Mouse (Mus musculus) stomach, embryonic 15.5 days (tissue): Measurements from ENCODE around the gene Kcne4. TPM values are rescaled to one million over a fixed set of nuclear protein-coding genes. Genes with fewer than 3 reads are reported as not detected.
A peak's percentile ranks its signal among the peaks of the same experiment; 100 is the strongest.
"Not testable (repeated sequence)": the region's sequence is repeated elsewhere in the genome, so short reads cannot be mapped to it uniquely, and the experiment has no call there.

Source experiments
- ATAC-seq: fragments of 200-750 bp; cut with Nextera tagmentation; 2 replicates; pipeline ENCODE4 v1.8.0; 2017; ENCODE audit warnings: low read depth, moderate number of reproducible peaks, moderate TSS enrichment; ENCODE audit not compliant: insufficient read depth, low FRiP score
- H3K27ac ChIP-seq: fragments of 300-500 bp; sonication (generic); 2 replicates; pipeline ENCODE4 v1.5.1; 2015; ENCODE audit warnings: mild to moderate bottlenecking, inconsistent platforms
- H3K27me3 ChIP-seq: fragments of 300-500 bp; sonication (generic); replicated peaks from 2 replicates; pipeline ENCODE4 v1.6.1; 2015; ENCODE audit warnings: inconsistent platforms
- H3K36me3 ChIP-seq: fragments of 300-500 bp; sonication (generic); 2 replicates; pipeline ENCODE4 v1.6.1; 2015; ENCODE audit warnings: inconsistent platforms
- H3K4me1 ChIP-seq: fragments of 300-500 bp; sonication (generic); 2 replicates; pipeline ENCODE4 v1.6.1; 2015; ENCODE audit warnings: inconsistent platforms
- H3K4me2 ChIP-seq: fragments of 300-500 bp; sonication (generic); 2 replicates; pipeline ENCODE4 v1.6.1; 2015; ENCODE audit warnings: mild to moderate bottlenecking, inconsistent platforms
- H3K4me3 ChIP-seq: fragments of 300-500 bp; sonication (generic); replicated peaks from 2 replicates; pipeline ENCODE4 v1.5.1; 2015; ENCODE audit warnings: inconsistent platforms
- H3K9ac ChIP-seq: fragments of 300-500 bp; sonication (generic); 2 replicates; pipeline ENCODE4 v1.6.1; 2015; ENCODE audit warnings: inconsistent platforms
- H3K9me3 ChIP-seq: fragments of 300-500 bp; sonication (generic); 2 replicates; pipeline ENCODE4 v1.6.1; 2016; ENCODE audit warnings: inconsistent platforms
- WGBS: fragments of 180-500 bp; shearing (Covaris S2); methylation state at CpG from one replicate; pipeline ENCODE4 v1.1.7; 2015; 5-methylcytosine and 5-hydroxymethylcytosine counted together
- polyA plus RNA-seq: library from polyadenylated mRNA; unstranded; fragments of >200 nt; fragmentation: Nextera tagmentation; extraction: Ambion mirVana; gene quantifications from 2 replicates; pipeline ENCODE4 v1.2.1, GENCODE M21; 2015

Gene Kcne4
- polyA plus RNA-seq = 8.0 and 8.1 TPM in 2 replicates

DNA sequence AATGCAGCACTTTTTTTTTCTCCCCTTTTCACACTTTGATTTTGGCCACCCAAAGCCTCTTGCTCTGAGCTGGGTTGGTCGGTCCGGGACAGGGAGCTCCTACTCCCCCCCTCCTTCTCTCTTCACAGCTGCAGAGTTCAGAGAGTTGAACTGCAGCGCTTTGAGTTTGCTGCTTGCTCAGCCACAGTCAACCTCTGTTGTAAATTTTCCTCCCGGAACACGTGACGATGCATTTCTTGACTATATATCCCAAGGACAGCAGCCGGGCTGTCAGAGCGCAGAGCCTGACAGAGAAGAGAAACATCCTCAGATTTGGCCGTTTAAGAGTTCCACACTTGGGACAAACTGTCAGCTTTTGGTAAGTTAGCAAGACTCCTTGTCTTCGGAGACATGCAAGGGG is at the start of gene Kcne4:
Kcne4 (plus strand) TSS at position 120 of the 400 bp plus-strand sequence.
- Histone ChIP-seq H3K27ac (peak within 1 kb of the TSS; percentile 44; the same call in 1 of the 2 replicates), H3K9ac (no peak within 1 kb of the TSS), H3K36me3 (no peaks in the 10 kb centered on the region), H3K27me3 (no peaks in the 10 kb centered on the region), H3K9me3 (no peaks in the 10 kb centered on the region), H3K4me2 (peak within 1 kb of the TSS; percentile 36), H3K4me1 (peaks cover 19% of the 10 kb centered on the region), H3K4me3 (peak within 1 kb of the TSS; percentile 17; the same call in 1 of the 2 replicates)
- WGBS = 38% methylated on average over 10 of the region's 10 CpGs
- peak; percentile 70; the same call in 1 of the 2 replicates for ATAC-seq

- H3K36me3 ChIP-seq = no peaks in the 10 kb centered on the region
- no peak overlapping the region for H3K4me2 ChIP-seq
- 36% methylated on average over 5 of the region's 5 CpGs for WGBS
- H3K9me3 ChIP-seq = no peaks in the 10 kb centered on the region
- no peak overlapping the region for H3K27ac ChIP-seq
- H3K27me3 ChIP-seq = no peaks in the 10 kb centered on the region
- H3K9ac ChIP-seq = no peak overlapping the region
- 0 out of 2 replicates have a peak, but pooled peaks have one; percentile 35 for ATAC-seq
- H3K4me3 ChIP-seq = no peak overlapping the region
- H3K4me1 ChIP-seq = peaks cover 4% of the 10 kb centered on the region; the same call in 1 of the 2 replicates
Measured at GRCm38 (mm10) chr1:78781899-78782298, 34.7 kb upstream of the Kcne4 start.

GRCm38 (mm10) chr1:78784936-78785335 is 31.6 kb upstream of the Kcne4 start:
- H3K27me3 ChIP-seq, ATAC-seq, H3K27ac ChIP-seq, H3K9ac ChIP-seq, H3K36me3 ChIP-seq, H3K4me1 ChIP-seq, H3K9me3 ChIP-seq, H3K4me3 ChIP-seq, H3K4me2 ChIP-seq: not testable (repeated sequence)
- 88% methylated on average over 9 of the region's 9 CpGs for WGBS

DNA sequence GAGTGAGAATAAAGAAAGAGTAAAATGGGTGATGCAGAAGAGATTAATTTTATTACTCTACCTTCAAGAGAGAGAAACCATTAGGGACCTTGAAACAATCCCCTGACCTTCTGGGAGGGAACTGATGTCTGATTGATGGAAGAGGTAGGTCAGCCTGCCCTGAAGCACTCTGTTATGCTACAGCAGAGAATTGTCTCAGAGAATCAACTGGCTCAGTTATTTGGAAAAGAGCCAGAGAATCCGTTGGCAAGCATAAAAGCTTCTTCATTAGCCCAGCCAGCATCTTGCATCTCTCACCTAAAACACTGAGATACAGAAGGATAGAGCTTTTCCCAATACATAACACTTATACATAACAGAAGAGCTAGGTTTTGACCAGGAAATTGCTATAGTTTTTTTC is 26.8 kb upstream of the Kcne4 start:
- Histone ChIP-seq H3K4me1 (no peaks in the 10 kb centered on the region), H3K9ac (no peak overlapping the region), H3K27me3 (no peaks in the 10 kb centered on the region), H3K9me3 (no peaks in the 10 kb centered on the region), H3K27ac (no peak overlapping the region), H3K4me2 (no peak overlapping the region), H3K4me3 (no peak overlapping the region), H3K36me3 (no peaks in the 10 kb centered on the region)
- 34% methylated on average over 1 of the region's 1 CpGs for WGBS
- no peak for ATAC-seq

DNA sequence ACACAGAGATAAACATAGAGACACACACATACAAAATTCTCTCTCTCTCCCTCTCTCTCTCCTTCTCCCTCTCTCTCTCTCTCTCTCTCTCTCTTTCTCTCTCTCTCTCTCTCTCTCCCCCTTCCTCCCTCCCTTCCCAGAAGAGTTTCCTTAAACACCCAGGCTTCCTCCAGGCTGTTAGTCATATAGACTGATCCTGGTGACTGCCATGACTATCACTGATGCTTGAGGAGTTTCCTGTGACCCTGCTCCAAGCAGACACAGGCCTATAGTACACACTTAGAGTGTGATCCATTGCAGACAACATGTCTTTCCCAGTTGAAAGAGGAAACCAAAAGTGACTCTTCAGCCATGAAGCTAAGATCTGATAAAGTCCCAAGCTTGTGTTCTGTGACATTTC is 9.1 kb upstream of the Kcne4 start:
- Histone ChIP-seq H3K27ac (no peak overlapping the region), H3K27me3 (no peaks in the 10 kb centered on the region), H3K9ac (no peak overlapping the region), H3K9me3 (no peaks in the 10 kb centered on the region), H3K36me3 (no peaks in the 10 kb centered on the region), H3K4me1 (no peaks in the 10 kb centered on the region), H3K4me3 (no peak overlapping the region), H3K4me2 (no peak overlapping the region)
- ATAC-seq = no peak

DNA sequence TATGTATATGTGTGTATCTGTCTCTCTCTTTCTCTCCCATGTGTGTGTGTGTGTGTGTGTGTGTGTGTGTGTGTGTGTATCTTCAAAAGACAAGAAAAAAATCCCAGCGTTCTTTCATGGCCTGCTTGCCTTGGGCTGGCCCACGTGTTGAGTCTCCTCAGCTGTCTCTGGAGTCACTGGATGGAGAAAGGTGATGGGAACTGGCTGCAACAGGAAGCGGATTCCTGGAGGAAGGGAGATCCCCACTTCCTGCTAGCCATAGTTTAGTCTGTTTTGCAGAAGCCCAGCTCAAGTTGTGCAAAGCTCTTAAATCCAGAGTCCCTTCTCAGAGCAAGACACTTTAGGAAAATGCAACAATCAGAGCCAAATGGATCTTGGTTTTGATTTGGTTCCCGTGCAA is 6.7 kb upstream of the Kcne4 start:
- no peaks in the 10 kb centered on the region for H3K36me3 ChIP-seq
- WGBS = 59% methylated on average over 4 of the region's 4 CpGs
- H3K27ac ChIP-seq = no peak overlapping the region
- no peak overlapping the region for H3K4me2 ChIP-seq
- no peak overlapping the region for H3K9ac ChIP-seq
- H3K4me3 ChIP-seq = no peak overlapping the region
- no peaks in the 10 kb centered on the region for H3K27me3 ChIP-seq
- ATAC-seq = no peak
- no peaks in the 10 kb centered on the region for H3K9me3 ChIP-seq
- H3K4me1 ChIP-seq = no peaks in the 10 kb centered on the region

DNA sequence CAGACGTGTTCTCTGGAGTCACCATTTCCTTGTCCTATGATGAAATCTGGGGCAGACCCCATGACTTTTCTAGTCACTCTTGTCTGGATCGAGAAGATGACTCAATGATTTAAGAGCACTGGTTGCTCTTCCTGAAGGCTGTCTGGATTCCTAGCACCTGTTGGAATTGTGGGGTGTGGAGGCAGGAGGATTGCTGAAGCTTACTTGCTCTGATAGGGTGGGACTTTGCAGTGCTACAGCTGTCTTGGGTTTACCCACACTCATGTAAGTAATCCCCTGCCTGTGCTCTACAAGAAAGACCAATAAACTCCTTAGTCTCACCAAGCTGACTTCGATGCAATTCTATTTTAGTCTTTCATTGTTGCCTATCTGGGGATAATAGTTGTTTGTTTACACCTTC is 5.7 kb upstream of the Kcne4 start:
- H3K4me2 ChIP-seq = no peak overlapping the region
- WGBS = 73% methylated on average over 3 of the region's 3 CpGs
- H3K4me3 ChIP-seq = no peak overlapping the region
- H3K27me3 ChIP-seq = no peaks in the 10 kb centered on the region
- no peak overlapping the region for H3K9ac ChIP-seq
- ATAC-seq = no peak
- H3K4me1 ChIP-seq = no peaks in the 10 kb centered on the region
- H3K9me3 ChIP-seq = no peaks in the 10 kb centered on the region
- H3K36me3 ChIP-seq = no peaks in the 10 kb centered on the region
- no peak overlapping the region for H3K27ac ChIP-seq

GRCm38 (mm10) chr1:78811975-78812490 is 4.5 kb upstream of the Kcne4 start:
- H3K4me1 ChIP-seq = no peaks in the 10 kb centered on the region
- ATAC-seq = no peak
- H3K27me3 ChIP-seq = no peaks in the 10 kb centered on the region
- no peak overlapping the region for H3K4me2 ChIP-seq
- no peaks in the 10 kb centered on the region for H3K36me3 ChIP-seq
- no peaks in the 10 kb centered on the region for H3K9me3 ChIP-seq
- no peak overlapping the region for H3K4me3 ChIP-seq
- H3K27ac ChIP-seq = no peak overlapping the region
- no peak overlapping the region for H3K9ac ChIP-seq
- WGBS = 56% methylated on average over 10 of the region's 10 CpGs

DNA sequence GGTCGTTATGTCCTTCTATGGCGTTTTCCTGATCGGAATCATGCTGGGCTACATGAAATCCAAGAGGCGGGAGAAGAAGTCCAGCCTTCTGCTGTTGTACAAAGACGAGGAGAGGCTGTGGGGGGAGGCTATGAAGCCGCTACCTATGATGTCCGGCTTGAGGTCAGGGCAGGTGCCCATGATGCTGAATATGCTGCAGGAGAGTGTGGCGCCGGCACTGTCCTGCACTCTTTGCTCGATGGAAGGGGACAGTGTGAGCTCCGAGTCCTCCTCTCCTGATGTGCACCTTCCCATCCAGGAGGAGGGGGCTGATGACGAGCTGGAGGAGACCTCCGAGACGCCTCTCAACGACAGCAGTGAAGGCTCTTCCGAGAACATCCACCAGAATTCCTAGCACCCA is 1.2 kb downstream of the Kcne4 start:
- peaks cover 19% of the 10 kb centered on the region for H3K4me1 ChIP-seq
- no peak for ATAC-seq
- H3K4me3 ChIP-seq = peak overlapping the region; percentile 5; the same call in 1 of the 2 replicates
- no peak overlapping the region for H3K9ac ChIP-seq
- no peak overlapping the region for H3K27ac ChIP-seq
- no peaks in the 10 kb centered on the region for H3K36me3 ChIP-seq
- H3K27me3 ChIP-seq = no peaks in the 10 kb centered on the region
- 84% methylated on average over 16 of the region's 16 CpGs for whole genome bisulfite sequencing
- H3K4me2 ChIP-seq = peak overlapping the region; percentile 36
- H3K9me3 ChIP-seq = no peaks in the 10 kb centered on the region

DNA sequence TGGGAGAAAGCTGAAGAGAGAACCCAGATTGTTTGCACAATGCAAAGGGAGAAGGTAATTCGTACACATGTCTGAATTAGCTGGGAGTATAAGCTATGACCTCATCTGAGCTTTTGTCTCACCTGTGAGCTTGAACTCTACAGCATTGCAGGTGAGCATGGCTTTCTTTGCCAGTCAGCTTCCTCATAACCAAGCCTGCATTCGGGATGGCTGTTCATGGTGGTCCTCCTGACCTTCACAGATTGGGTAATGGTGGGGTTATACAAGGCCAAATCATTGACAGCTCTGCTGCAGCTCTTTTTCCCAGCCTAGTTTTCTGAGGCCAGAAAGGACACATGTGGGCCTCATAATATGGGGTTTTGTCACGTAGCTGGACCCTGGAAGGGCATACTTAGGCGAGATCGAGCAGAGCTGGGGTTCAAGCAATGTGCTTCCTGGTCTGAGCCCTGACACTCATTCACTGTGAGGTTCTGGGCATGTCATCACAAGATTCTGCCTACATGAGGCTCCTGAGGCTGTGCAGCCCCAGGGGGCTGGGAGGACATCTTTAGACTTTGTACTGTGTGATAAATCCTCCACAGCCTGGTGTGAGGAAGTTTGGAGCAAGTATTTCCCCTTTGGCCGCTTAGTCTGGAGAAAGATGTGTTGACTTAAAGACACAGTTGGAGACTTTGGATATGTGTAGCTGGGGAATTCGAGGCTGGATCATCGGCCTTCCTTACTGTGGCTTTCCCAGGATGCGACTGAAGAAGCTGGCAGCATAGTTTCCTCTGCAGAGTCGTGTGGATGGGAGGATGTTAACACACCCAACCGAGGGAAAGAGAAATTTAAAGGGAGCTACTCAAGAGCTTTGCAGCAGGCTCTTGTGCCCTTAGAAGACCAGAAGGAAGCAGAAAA is 2.3 kb downstream of the Kcne4 start:
- Histone ChIP-seq H3K9ac (no peak overlapping the region), H3K27me3 (no peaks in the 10 kb centered on the region), H3K4me3 (no peak overlapping the region), H3K36me3 (no peaks in the 10 kb centered on the region), H3K27ac (peak overlapping the region; percentile 86), H3K4me1 (peaks cover 19% of the 10 kb centered on the region), H3K4me2 (peak overlapping the region; percentile 36), H3K9me3 (no peaks in the 10 kb centered on the region)
- peak; percentile 19; the same call in 1 of the 2 replicates for ATAC-seq
- WGBS = 41% methylated on average over 11 of the region's 11 CpGs

DNA sequence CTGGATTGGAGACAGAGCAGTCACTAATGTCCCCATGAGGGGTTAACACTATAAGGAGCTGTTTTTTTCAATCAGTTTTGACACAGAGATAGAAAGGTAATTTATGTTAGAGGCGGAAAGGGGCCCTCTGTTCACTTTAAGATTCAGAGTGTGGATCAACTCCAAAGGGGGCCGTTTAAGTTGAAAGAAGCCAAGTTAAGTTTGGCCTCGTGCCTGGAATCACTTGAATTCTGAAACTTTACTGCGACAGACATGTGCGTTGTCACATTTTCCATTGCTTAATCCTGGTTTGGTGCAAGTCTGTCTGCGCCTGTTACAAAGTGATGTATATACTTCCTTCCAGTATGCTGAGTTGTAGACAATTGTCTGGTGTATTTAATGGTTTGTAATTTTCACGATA is 3.0 kb downstream of the Kcne4 start:
- H3K9ac ChIP-seq = no peak overlapping the region
- no peak overlapping the region for H3K4me3 ChIP-seq
- peak overlapping the region; percentile 86 for H3K27ac ChIP-seq
- ATAC-seq = peak; percentile 16; the same call in 1 of the 2 replicates
- H3K9me3 ChIP-seq = no peaks in the 10 kb centered on the region
- H3K27me3 ChIP-seq = no peaks in the 10 kb centered on the region
- WGBS = 25% methylated on average over 7 of the region's 7 CpGs
- H3K4me1 ChIP-seq = peaks cover 19% of the 10 kb centered on the region
- no peaks in the 10 kb centered on the region for H3K36me3 ChIP-seq
- H3K4me2 ChIP-seq = peak overlapping the region; percentile 36

- H3K27ac ChIP-seq = peak overlapping the region; percentile 64
- peaks cover 19% of the 10 kb centered on the region for H3K4me1 ChIP-seq
- no peak overlapping the region for H3K4me3 ChIP-seq
- H3K4me2 ChIP-seq = peak overlapping the region; percentile 4; the same call in 1 of the 2 replicates
- no peak overlapping the region for H3K9ac ChIP-seq
- H3K27me3 ChIP-seq = no peaks in the 10 kb centered on the region
- no peaks in the 10 kb centered on the region for H3K9me3 ChIP-seq
- no peaks in the 10 kb centered on the region for H3K36me3 ChIP-seq
- no peak for ATAC-seq
- WGBS = 51% methylated on average over 8 of the region's 8 CpGs
Measured at GRCm38 (mm10) chr1:78820176-78820575, 3.6 kb downstream of the Kcne4 start.
